Mouse (Mus musculus): ENCODE data around the gene Arhgdib. TPM values are rescaled to one million over a fixed set of nuclear protein-coding genes. Genes with fewer than 3 reads are reported as not detected.

Gene Arhgdib
- total RNA-seq (2021) = 10 to 100 TPM; 16.6 to 17.0 TPM
- long read RNA-seq, experiment 1, transcript Arhgdib-201 (6 exons, 1,193 nt) = major isoform, 7 of 13 reads
- long read RNA-seq, experiment 1, partial matches to known transcripts = 0 of 13 reads
- long read RNA-seq, experiment 1, other reads (novel, unspliced or antisense) = 2 of 13 reads
- long read RNA-seq, experiment 2, transcript Arhgdib-201 (6 exons, 1,193 nt) = major isoform, 6 of 9 reads
- long read RNA-seq, experiment 2, partial matches to known transcripts = 0 of 9 reads
- long read RNA-seq, experiment 2, other reads (novel, unspliced or antisense) = 1 of 9 reads

DNA sequence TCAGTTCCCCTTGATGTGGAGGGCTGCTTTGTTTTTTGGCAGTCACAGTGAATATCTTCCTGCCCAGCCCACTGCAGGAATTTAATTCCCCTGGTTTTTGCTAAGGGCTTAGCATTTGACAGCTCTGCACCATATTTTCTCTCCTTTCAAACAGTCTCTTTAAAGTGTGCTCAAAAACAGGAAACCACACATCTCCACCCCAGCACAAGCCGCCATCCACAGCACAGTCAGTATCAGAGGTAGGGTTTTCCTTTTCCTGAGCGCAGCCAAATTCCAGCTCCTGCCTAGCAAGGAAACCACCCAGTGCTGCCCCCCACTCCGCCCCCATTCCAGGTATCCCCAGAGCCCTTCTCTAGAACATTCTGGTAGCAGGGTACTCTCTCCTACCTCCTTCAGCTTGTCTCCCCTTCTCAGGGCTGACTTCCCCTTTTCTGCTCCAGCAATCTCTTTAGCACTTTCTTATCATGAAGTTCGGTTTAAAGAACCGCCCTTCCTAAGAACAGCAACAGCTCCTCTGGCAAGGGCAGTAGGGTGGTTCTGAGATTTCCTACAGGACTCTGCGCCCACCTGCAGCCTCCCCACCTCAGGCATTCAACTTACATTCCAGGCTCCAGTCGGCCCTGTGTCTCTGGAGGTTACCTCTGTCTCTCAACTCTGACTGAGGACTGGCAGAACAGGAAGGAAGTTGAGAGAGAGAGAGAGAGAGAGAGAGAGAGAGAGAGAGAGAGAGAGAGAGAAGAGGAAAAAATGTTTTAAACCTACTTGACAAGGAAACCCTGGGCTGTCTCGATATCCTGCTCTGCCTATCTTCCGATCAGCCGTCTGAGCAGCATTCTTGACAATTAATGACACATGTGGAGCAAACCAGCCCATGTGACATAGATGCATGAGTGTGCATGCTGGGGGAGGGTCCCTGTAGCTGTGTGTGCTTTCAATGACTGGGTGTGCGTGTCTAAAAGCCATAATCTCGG is at the start of gene Arhgdib:
TSS of gene Arhgdib (minus strand) at position 849 of the 971 bp plus-strand sequence.
- intact Hi-C loops (cut with DNase I) = no loop called here
- DNase-seq (ENCODE audit: low spot score in 2 of 2) = peak in 1 of 2 experiments; percentile 26

DNA sequence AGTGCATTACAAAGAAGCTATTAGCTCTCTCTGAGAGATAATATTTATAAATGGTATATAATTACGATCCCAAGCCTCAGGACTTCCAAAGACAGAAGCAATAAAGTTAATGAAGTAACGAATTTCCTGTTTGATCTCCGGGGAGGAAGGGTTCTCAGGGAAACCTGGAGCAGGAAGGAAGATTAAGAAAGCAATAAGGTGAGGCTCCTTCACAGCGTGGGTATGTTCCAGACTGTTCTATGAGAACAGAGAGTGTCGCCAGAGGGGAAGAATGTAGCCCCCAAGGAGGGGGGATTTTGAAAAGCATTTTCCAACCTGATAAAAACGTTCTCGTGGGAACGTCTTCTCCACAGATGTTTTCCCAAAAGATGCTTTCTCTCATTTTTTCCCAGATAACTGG is 48.9 kb upstream of the Arhgdib start:
- DNase-seq (ENCODE audit: low spot score in 2 of 2) = no peak

DNA sequence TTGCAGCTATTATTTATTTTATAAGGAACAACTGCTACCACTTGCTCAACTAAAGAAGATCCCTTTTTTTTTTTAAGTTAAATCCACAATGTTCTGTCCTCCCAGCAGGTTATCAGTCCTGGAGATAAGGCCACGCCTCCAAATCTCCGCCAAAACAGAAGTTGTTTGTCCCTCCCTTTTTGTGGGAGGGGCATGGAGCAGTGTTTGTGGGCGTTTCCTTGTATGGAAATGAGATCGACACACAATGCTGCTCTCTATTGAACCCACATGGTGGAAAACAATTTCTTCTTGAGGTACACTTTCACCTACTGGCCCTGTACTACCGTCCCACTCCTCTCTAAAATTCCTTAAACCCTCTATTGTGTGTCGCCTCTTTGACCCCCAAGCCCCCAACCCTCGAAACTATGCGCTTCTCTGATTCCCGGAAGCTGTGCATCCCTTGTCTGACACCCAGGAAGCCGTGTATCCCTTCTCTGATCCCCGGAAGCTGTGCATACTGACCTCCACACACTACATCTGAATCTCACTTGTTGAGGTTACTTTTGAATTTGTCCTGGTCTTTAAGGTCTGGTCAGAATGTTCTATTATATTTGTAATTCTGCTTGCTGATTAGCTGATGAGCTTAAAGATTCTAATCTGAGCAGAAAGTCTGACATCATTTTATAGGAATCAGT is 48.3 kb upstream of the Arhgdib start:
- DNase-seq (ENCODE audit: low spot score in 2 of 2) = no peak
- intact Hi-C loops (cut with DNase I) = loop anchor here (10.0 kb wide), 2 partner anchors 175 to 355 kb away; no protein-coding TSS in a partner anchor

More for the DNA sequence above, 48.9 kb upstream of the Arhgdib start:
- intact Hi-C loops (cut with DNase I) = loop anchor here (10.0 kb wide), 1 partner anchor 174 kb away; no protein-coding TSS in a partner anchor

DNA sequence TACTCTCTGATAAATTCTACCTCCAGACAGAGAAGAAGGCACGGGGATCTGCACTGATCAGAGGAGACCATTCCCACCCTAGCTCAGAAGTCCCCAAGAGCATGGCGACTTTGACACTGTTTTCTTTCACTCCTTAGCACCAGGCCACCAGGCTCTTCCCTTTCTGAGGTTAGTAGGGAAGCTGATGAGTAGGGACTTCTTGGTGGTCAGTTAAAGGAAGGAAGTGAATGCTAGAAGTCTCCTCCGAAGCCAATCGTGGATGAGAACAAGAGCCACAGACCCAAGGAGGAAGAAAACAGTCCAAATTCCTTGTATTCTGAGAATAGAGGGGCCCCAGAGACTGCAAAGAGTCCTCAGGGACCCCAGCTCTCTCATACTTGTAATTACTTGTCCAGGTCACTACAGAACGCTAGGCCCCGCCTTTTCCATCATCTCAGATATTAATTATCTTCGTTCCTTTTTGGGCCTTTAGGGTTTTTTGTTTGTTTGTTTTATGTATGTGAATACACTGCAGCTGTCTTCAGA is 46.9 kb upstream of the Arhgdib start:
- intact Hi-C loops (cut with DNase I) = loop anchor here (10.0 kb wide), 1 partner anchor 354 kb away; no protein-coding TSS in a partner anchor
- no peak for DNase-seq (ENCODE audit: low spot score in 2 of 2)

DNA sequence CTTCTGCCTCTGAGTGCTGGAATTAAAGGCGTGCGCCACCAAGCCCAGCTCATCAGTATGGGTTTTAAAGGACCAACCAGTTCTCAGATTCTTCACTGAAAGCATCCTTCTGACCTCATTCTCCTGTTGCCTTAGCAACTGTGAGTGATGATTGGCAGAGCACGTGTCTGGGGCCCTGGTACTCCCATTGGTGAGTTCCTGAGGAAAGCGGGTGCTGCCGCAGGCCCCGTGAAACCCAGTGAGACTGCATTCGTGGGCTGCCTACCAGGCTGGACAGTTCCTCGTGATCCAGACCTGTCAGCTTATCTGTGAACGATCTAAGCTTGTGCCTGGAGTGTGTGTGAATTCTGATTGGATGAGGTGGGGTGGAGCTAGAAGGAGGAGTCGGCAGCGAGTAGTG is 45.0 kb upstream of the Arhgdib start:
- DNase-seq (ENCODE audit: low spot score in 2 of 2) = peak in 1 of 2 experiments; percentile 46
- intact Hi-C loops (cut with DNase I) = loop anchor here (10.0 kb wide), 1 partner anchor 352 kb away; no protein-coding TSS in a partner anchor

DNA sequence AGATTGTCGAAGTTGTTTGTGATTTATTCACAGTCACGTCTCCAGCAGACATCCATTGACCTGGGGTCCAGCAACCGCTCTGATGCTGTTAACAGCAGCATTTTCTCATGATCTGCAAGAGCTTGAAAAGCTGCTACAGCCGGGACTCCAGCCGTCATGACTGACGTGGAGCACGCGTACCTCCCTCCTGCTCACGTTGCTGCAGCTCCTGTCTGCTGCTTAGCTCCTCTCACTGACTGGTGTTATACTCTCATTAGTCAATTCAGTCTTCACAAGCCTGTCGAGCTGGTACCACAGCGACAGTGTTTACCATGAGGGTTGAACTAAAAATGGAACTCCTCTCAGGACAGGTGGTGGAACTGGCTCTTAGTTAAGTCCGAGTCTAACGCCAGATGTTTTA is 44.3 kb upstream of the Arhgdib start:
- DNase-seq (ENCODE audit: low spot score in 2 of 2) = peak in 1 of 2 experiments; percentile 31
- intact Hi-C loops (cut with DNase I) = loop anchor here (10.0 kb wide), 1 partner anchor 351 kb away; no protein-coding TSS in a partner anchor

DNA sequence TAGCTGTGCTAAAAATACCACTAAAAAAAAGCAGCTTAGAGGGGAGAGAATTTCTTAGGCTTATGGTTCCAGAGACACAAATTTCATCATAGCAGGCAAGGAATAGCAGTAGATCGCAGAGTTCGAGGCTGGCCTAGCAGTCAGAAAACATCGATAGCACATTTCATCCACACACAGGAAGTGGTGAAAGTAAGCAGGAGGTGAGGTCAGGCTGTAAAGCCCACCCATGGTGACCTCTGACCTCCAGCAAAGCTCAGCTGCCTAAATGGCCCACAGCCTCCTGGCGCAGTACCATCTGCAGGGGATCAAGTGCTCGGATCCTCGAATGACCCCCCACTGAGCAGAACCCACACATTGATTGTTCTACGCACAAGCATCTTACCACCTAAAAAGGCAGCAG is 41.5 kb upstream of the Arhgdib start:
- intact Hi-C loops (cut with DNase I) = loop anchor here (5.0 to 10.0 kb wide), 2 partner anchors 121 to 348 kb away; no protein-coding TSS in a partner anchor
- peak in 1 of 2 experiments; percentile 33 for DNase-seq (ENCODE audit: low spot score in 2 of 2)

DNA sequence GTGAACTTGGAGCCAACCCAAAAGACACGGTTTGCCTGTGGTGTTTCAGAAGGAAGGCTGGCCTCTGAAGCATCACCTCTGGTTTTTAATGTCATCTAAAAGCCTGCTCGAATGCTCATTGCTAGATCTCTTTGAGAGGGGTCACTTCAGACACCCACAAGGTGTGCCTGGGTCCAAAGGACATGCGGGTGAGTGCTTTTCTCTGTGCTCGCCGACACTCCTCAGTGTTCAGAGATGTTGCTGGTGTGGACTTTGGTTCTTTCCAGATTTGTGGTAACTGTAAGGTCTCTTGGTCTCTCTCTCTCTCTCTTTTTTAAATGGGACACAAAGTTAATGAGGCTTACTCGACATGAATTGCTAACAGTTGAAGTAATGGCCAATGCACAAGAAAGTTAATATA is 40.9 kb upstream of the Arhgdib start:
- intact Hi-C loops (cut with DNase I) = loop anchor here (5.0 to 10.0 kb wide), 2 partner anchors 120 to 348 kb away; no protein-coding TSS in a partner anchor
- no peak for DNase-seq (ENCODE audit: low spot score in 2 of 2)

DNA sequence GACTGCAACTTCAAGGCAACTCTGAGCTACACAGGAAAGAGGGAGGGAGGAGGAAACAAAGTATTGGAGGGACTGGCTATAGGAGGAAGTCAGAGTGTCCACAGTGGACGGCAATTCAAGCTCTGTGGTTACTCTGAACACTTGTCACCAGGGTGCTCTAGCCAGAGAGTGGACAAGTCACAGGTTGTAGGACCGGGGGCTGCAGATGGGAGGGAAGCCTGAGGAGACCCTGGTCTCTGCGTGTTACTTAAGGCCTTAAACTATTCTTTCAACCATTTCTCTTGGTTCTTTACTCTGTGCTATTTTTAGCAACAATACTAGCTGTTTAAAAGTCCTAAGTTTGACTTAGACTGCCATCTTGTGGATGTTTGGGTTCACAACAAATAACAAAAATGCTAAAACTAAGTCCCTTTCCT is 38.6 kb upstream of the Arhgdib start:
- intact Hi-C loops (cut with DNase I) = loop anchor here (5.0 to 10.0 kb wide), 2 partner anchors 118 to 346 kb away; no protein-coding TSS in a partner anchor

DNA sequence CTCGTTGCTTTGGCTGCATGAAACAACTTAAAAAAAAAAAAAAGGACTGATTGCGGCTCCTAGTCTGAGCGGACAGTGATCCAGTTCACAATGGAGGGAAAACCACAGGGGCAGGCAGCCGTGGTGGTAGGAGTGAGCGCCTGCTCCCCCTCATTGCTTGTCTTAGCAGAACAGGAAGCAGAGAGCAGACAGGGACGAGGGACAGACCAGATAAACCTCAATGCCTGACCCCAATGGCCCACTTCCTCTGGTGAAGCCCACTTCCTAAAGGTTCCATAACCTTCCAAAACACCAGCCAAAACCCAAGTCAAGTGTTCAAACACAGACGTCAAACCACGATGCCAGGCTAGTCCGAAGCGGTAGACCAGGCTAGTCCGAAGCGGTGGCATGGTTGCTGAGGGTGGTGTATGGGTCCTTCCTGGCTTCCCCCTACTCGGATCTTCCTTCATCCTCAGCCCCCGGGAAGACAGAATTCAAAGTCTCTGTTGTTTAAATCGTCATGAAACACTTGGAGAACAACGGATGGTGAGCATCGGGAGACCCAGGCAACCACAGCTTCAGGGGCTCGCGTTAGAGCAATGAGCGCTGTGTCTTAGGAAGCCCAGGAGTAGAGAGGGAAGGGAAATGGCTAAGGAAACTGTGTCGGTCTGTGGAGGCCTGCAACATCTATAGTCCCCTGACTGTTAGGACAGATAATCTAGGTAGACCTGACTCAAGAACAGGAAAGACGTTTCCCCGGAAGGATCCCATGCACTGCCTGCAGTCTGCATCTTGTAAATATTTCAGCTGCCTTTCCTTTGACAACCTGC is 37.8 kb upstream of the Arhgdib start:
- DNase-seq (ENCODE audit: low spot score in 2 of 2) = no peak

More for the DNA sequence above, 38.6 kb upstream of the Arhgdib start:
- DNase-seq (ENCODE audit: low spot score in 2 of 2) = peak in 1 of 2 experiments; percentile 49

DNA sequence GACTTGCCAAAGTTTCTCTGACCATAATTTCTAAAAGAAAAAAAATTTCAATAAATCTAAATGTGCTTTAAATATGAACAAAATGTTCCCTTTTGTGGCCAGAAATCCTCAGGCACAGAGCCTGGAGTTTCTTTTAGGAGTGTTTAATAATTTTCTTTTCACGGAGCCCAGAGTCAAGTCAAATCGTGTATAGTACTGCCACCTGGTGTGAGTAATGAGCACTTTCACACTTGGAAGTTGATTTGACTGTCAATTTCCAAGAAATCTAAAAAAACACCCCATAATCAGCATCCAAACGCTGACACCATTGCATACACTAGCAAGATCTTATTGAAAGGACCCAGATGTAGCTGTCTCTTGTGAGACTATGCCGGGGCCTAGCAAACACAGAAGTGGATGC is 27.2 kb upstream of the Arhgdib start:
- DNase-seq (ENCODE audit: low spot score in 2 of 2) = peak; percentile 43 to 66
- intact Hi-C loops (cut with DNase I) = loop anchor here (5.0 kb wide), 2 partner anchors 47 to 107 kb away; partner anchors contain the start of genes Erp27 and Pde6h

More for the DNA sequence above, 37.8 kb upstream of the Arhgdib start:
- intact Hi-C loops (cut with DNase I) = loop anchor here (5.0 to 10.0 kb wide), 2 partner anchors 117 to 345 kb away; no protein-coding TSS in a partner anchor

DNA sequence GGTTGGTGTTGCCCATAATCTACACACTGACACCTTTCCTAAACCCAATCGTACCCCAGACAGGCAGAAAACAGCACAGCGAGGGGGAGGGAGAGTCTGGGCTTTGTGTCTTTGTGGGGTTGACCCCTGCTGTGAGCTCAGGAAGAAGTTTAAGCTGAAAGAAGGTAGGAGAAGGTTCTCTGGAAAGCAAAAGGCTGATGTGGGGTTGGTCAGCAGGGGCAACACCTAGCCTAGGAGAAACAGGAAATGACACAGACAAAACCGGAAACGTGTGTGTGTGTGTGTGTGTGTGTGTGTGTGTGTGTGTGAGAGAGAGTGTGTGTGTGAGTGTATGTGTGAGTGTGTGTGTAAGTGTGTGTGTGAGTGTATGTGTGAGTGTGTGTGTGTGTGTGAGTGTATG is 25.8 kb upstream of the Arhgdib start:
- intact Hi-C loops (cut with DNase I) = loop anchor here (5.0 kb wide), 2 partner anchors 45 to 105 kb away; partner anchors contain the start of genes Erp27 and Pde6h
- no peak for DNase-seq (ENCODE audit: low spot score in 2 of 2)

DNA sequence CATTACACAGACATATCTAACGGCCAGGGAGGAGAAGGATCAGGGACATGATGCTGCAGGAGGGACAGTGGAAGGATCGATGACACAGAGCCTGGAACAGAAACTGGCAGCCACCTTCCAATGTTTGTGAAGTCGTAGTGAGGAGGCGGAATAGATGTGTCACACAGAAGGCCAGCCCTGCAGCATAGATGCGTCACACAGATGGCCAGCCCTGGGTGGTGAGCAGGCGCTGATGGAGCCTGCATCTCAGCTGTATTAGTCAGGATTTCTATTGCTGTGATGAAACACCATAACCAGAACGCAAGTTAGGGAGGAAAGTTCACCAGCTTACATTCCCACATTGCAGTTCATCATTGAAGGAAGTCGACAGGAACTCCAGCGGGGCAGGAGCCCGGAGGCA is 24.2 kb upstream of the Arhgdib start:
- no peak for DNase-seq (ENCODE audit: low spot score in 2 of 2)
- intact Hi-C loops (cut with DNase I) = loop anchor here (5.0 kb wide), 2 partner anchors 44 to 104 kb away; partner anchors contain the start of genes Erp27 and Pde6h

DNA sequence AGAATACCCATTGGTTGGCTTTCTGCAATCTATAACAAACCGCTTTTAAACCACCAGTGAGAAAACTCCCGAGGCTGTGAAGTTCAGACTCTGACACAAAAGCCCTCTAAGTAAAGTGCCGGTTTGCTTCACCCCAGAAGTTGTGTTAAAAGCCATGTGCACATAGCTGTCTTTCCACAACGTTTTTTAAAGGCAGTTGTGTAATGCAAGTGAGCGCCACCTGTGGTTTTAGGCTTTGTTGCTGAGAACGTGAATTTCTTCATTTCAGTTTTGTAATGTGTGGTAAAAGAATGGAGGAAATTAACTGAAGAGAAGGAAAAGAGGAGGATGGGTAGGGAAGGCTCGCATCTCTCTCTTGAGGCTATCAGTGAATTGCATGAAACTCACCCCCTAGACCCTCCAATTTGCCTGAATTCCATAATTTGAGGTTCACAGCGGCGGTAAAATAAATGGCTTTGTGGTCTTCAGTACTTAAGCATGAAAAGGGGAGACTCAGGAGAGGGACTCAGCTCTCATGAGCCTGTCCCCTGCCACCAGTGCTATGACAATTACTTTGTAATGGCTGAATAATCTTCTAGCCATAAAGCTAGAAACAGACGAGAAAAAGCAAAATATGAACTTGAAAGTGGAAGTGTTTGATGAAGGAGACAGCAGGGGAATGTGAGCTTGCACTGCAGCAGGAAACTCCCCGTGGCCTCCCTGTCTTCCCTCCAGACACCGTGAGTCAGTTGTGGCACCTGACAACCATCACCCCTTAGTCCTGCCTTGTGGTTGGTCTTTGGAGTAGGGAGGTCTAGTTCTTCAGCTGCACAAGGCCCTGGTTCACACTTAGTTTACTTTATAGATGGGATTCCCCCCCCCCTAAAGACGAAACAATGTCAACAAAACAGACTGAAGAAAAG is 23.2 kb upstream of the Arhgdib start:
- intact Hi-C loops (cut with DNase I) = loop anchor here (5.0 kb wide), 2 partner anchors 43 to 103 kb away; partner anchors contain the start of genes Erp27 and Pde6h
- DNase-seq (ENCODE audit: low spot score in 2 of 2) = no peak

DNA sequence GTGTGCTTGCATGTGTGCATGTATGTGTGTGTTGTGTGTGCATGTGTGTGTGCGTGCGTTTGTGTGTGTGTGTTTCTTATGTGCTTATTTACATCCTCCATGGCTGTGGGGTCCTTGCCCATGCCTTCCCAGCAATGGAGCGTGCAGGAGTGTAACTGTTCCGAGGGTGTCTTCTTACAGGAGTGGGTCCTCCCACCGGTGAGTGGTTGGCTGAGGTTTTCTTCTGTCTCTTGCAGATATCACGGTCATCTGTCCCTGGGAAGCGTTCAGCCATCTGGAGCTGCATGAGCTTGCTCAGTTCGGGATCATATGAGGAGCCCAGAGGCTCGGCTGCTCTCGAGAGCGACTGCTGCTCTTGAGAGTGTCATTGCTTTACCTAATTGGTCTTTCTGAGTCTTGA is 21.3 kb upstream of the Arhgdib start:
- DNase-seq (ENCODE audit: low spot score in 2 of 2) = no peak
- intact Hi-C loops (cut with DNase I) = no loop called here

DNA sequence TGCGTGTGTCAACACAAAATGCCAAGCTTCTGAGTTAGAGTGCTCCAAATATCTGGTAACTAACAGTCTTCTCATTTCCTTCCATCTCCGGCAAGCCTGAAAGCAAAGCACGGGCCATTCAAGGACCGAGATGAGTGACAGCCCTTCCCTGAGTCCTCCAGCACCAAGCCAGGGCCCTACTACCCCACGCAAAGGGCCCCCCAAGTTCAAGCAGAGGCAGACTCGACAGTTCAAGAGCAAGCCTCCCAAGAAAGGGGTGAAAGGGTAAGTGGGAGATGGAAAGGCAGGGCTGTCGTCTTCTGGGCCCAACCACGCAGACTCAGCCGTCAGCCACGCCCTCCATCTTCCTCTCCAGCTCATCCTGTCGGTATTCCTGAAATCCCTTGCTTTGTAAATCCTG is 17.4 kb upstream of the Arhgdib start:
- intact Hi-C loops (cut with DNase I) = no loop called here
- DNase-seq (ENCODE audit: low spot score in 2 of 2) = no peak

DNA sequence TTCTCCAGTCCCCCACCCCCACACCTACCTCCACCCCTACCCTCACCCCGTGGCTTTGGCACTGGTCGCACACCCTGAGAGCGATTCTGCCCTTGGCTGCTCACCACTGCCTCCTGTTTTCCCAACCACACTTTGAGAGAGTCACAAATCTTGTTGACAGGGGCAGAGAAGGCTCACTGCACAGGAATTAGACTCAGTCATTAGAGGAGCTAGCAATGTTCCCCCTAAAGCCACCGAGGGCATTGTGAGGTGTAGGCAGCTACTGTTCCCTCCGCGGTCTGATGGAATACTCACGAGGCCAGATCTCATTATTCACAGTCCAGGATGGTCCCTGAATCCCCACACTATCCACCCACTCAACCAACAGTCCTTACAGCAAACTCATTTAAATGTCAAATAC is 15.4 kb upstream of the Arhgdib start:
- no peak for DNase-seq (ENCODE audit: low spot score in 2 of 2)
- intact Hi-C loops (cut with DNase I) = no loop called here
